Comparison of ENCODE assay signal across 18 mouse cellular contexts in genomic region chr14:40514679-40515078, GRCm38 (mm10).
DNase-seq lines count a peak whose midpoint lies in the region; ATAC-seq and TF ChIP-seq lines count a peak whose summit lies in the region.
"Had no signal": no experiment of that assay in that cellular context is flagged by ENCODE, and none has a peak within 500 bp of the region (broad histone marks: within the 10 kb centered on the region; RNA-seq: fewer than 3 reads in every experiment).

No protein-coding gene starts in this region.

- no peak for TF ChIP-seq POLR2A in brain, embryonic 14.5 days (IDR thresholded peaks at IDR 0.05; ENCODE audit: borderline replicate concordance, extremely low read depth, insufficient read depth, insufficient read length, poor library complexity, severe bottlenecking)

- no peaks in the 10 kb centered on the region for H3K36me3 ChIP-seq in hindbrain, embryonic 12.5 days
- H3K36me3 ChIP-seq in hindbrain, embryonic 10.5 days: no peaks in the 10 kb centered on the region
- no peaks in the 10 kb centered on the region for H3K36me3 ChIP-seq in hindbrain, embryonic 16.5 days (ENCODE audit: control insufficient read depth, insufficient read depth, low read length)
- no peaks in the 10 kb centered on the region for H3K36me3 ChIP-seq in limb, embryonic 10.5 days
- H3K36me3 ChIP-seq: embryonic facial prominence, embryonic 13.5 days; heart, embryonic 12.5 days; intestine, embryonic 15.5 days had no signal

- H3K27me3 ChIP-seq in hindbrain, embryonic 12.5 days: no peaks in the 10 kb centered on the region
- H3K27me3 ChIP-seq in hindbrain, embryonic 10.5 days (ENCODE audit: insufficient read depth, poor library complexity, severe bottlenecking): no peaks in the 10 kb centered on the region
- H3K27me3 ChIP-seq in hindbrain, embryonic 16.5 days (replicated peaks; ENCODE audit: control insufficient read depth, insufficient read depth, low read length): no peaks in the 10 kb centered on the region
- H3K27me3 ChIP-seq in limb, embryonic 10.5 days (ENCODE audit: low read depth, poor library complexity, severe bottlenecking): no peaks in the 10 kb centered on the region
- H3K27me3 ChIP-seq: embryonic facial prominence, embryonic 13.5 days; heart, embryonic 12.5 days; intestine, embryonic 15.5 days had no signal

- H3K9ac ChIP-seq in hindbrain, embryonic 12.5 days: no peak overlapping the region
- no peak overlapping the region for H3K9ac ChIP-seq in hindbrain, embryonic 16.5 days (ENCODE audit: low read depth, low read length)
- H3K9ac ChIP-seq: embryonic facial prominence, embryonic 13.5 days; heart, embryonic 12.5 days; intestine, embryonic 15.5 days had no signal

- no peak overlapping the region for H3K4me2 ChIP-seq in hindbrain, embryonic 12.5 days (replicated peaks)
- H3K4me2 ChIP-seq in hindbrain, embryonic 16.5 days (ENCODE audit: low read length): no peak overlapping the region
- H3K4me2 ChIP-seq: embryonic facial prominence, embryonic 13.5 days; heart, embryonic 12.5 days; intestine, embryonic 15.5 days had no signal

- TF ChIP-seq CTCF in brain, embryonic 14.5 days (IDR thresholded peaks at IDR 0.05; ENCODE audit: borderline replicate concordance, extremely low read depth, insufficient read depth, insufficient read length): no peak

- no peak for DNase-seq in hindbrain, embryonic 10.5 days (ENCODE audit: low spot score)
- peak; percentile 7 for DNase-seq in Muller cell, postnatal 12 days (ENCODE audit: inconsistent ontology term)
- peak; percentile 15 for DNase-seq in brain, embryonic 14.5 days (ENCODE audit: low read depth)
- DNase-seq in thymus, postnatal 0 days (ENCODE audit: low spot score): no peak
- DNase-seq in limb, embryonic 10.5 days (ENCODE audit: low spot score): no peak
- no peak for DNase-seq in right cerebral cortex, postnatal 10 days (ENCODE audit: low spot score in 2 of 2)
- DNase-seq: adrenal gland, postnatal 10 days; cerebellum, adult 11-12 months; cerebellum, adult 9-10 months; cerebellum, postnatal 25 days; gastrocnemius, adult 2 months; gastrocnemius, postnatal 25 days had no signal

- no peak overlapping the region for H3K4me3 ChIP-seq in hindbrain, embryonic 12.5 days
- H3K4me3 ChIP-seq in hindbrain, embryonic 10.5 days: no peak overlapping the region
- no peak overlapping the region for H3K4me3 ChIP-seq in hindbrain, embryonic 16.5 days (ENCODE audit: low read length)
- H3K4me3 ChIP-seq in limb, embryonic 10.5 days: no peak overlapping the region
- H3K4me3 ChIP-seq: embryonic facial prominence, embryonic 13.5 days; gastrocnemius, adult 2 months; heart, embryonic 12.5 days; intestine, embryonic 15.5 days had no signal

- peak; percentile 77; the same call in 1 of the 2 replicates for ATAC-seq in hindbrain, embryonic 12.5 days (ENCODE audit: low FRiP score)
- peak; percentile 63; the same call in 1 of the 2 replicates for ATAC-seq in hindbrain, embryonic 16.5 days
- ATAC-seq: forebrain, embryonic 14.5 days; intestine, embryonic 15.5 days had no signal

- H3K27ac ChIP-seq in hindbrain, embryonic 12.5 days: no peak overlapping the region
- H3K27ac ChIP-seq in hindbrain, embryonic 10.5 days: no peak overlapping the region
- H3K27ac ChIP-seq in hindbrain, embryonic 16.5 days (ENCODE audit: low read depth, low read length): no peak overlapping the region
- no peak overlapping the region for H3K27ac ChIP-seq in limb, embryonic 10.5 days
- H3K27ac ChIP-seq: embryonic facial prominence, embryonic 13.5 days; gastrocnemius, adult 2 months; intestine, embryonic 15.5 days had no signal

- no peaks in the 10 kb centered on the region for H3K9me3 ChIP-seq in hindbrain, embryonic 12.5 days (replicated peaks)
- no peaks in the 10 kb centered on the region for H3K9me3 ChIP-seq in hindbrain, embryonic 10.5 days
- H3K9me3 ChIP-seq in hindbrain, embryonic 16.5 days (ENCODE audit: control insufficient read depth, low read length): no peaks in the 10 kb centered on the region
- H3K9me3 ChIP-seq in limb, embryonic 10.5 days (replicated peaks): no peaks in the 10 kb centered on the region
- H3K9me3 ChIP-seq: embryonic facial prominence, embryonic 13.5 days; intestine, embryonic 15.5 days had no signal

- H3K4me1 ChIP-seq in hindbrain, embryonic 12.5 days: no peaks in the 10 kb centered on the region
- no peaks in the 10 kb centered on the region for H3K4me1 ChIP-seq in hindbrain, embryonic 10.5 days (replicated peaks)
- H3K4me1 ChIP-seq in hindbrain, embryonic 16.5 days (ENCODE audit: control insufficient read depth, insufficient read depth, low read depth, low read length): no peaks in the 10 kb centered on the region
- H3K4me1 ChIP-seq in limb, embryonic 10.5 days: no peaks in the 10 kb centered on the region
- H3K4me1 ChIP-seq: embryonic facial prominence, embryonic 13.5 days; heart, embryonic 12.5 days; intestine, embryonic 15.5 days had no signal

Comparison
In these comparisons a context has a peak if more than half of its experiments do, and no peak if none do; other contexts are left out.
1. DNase-seq: peak in Muller cell, postnatal 12 days (single experiment) and brain, embryonic 14.5 days (single experiment); none in hindbrain, embryonic 10.5 days (single experiment), thymus, postnatal 0 days (single experiment), limb, embryonic 10.5 days (single experiment) and right cerebral cortex, postnatal 10 days (0 of 2).